Mouse (Mus musculus) kidney, embryonic 14.5 days (tissue): ENCODE measurements around the gene Kcnh7. TPM values are rescaled to one million over a fixed set of nuclear protein-coding genes. Genes with fewer than 3 reads are reported as not detected.
A peak's percentile ranks its signal among the peaks of the same experiment; 100 is the strongest.

Experiments
- ATAC-seq: fragments of 200-750 bp; cut with Nextera tagmentation; 2 replicates; pipeline ENCODE4 v1.8.0; 2017; ENCODE audit warnings: moderate number of reproducible peaks, mild to moderate bottlenecking, moderate TSS enrichment, moderate library complexity; ENCODE audit not compliant: low FRiP score, low TSS enrichment
- H3K27ac ChIP-seq: fragments of 300-500 bp; sonication (generic); 2 replicates; pipeline ENCODE4 v1.5.1; 2014; ENCODE audit warnings: low read depth, mild to moderate bottlenecking, low read length, moderate library complexity, mixed read lengths
- H3K27me3 ChIP-seq: fragments of 300-500 bp; sonication (generic); 2 replicates; pipeline ENCODE4 v1.6.1; 2014; ENCODE audit warnings: mild to moderate bottlenecking, low read length; ENCODE audit not compliant: control insufficient read depth, insufficient read depth
- H3K36me3 ChIP-seq: fragments of 300-500 bp; sonication (generic); 2 replicates; pipeline ENCODE4 v1.6.1; 2014; ENCODE audit warnings: low read length, mixed read lengths; ENCODE audit not compliant: control insufficient read depth, insufficient read depth
- H3K4me1 ChIP-seq: fragments of 300-500 bp; sonication (generic); 2 replicates; pipeline ENCODE4 v1.6.1; 2014; ENCODE audit warnings: low read length, mixed read lengths; ENCODE audit not compliant: control insufficient read depth, insufficient read depth
- H3K4me2 ChIP-seq: fragments of 300-500 bp; sonication (generic); replicated peaks from 2 replicates; pipeline ENCODE4 v1.6.1; 2014; ENCODE audit warnings: low read depth, mild to moderate bottlenecking, low read length
- H3K4me3 ChIP-seq: fragments of 300-500 bp; sonication (generic); 2 replicates; pipeline ENCODE4 v1.5.1; 2014; ENCODE audit warnings: mild to moderate bottlenecking, low read length
- H3K9ac ChIP-seq: fragments of 300-500 bp; sonication (generic); 2 replicates; pipeline ENCODE4 v1.6.1; 2014; ENCODE audit warnings: low read depth, mild to moderate bottlenecking, low read length, moderate library complexity
- H3K9me3 ChIP-seq: fragments of 300-500 bp; sonication (generic); 2 replicates; pipeline ENCODE4 v1.6.1; 2016; ENCODE audit warnings: low read length; ENCODE audit not compliant: control insufficient read depth
- whole genome bisulfite sequencing: fragments of 180-500 bp; shearing (Covaris S2); extraction: QIAGEN DNeasy Blood & Tissue Kit; methylation state at CpG from one replicate; pipeline ENCODE4 v1.1.7; 2014; 5-methylcytosine and 5-hydroxymethylcytosine counted together
- polyA plus RNA-seq: library from polyadenylated mRNA; unstranded; fragments of >200 nt; fragmentation: Nextera tagmentation; extraction: Ambion mirVana; gene quantifications from 2 replicates; pipeline ENCODE4 v1.2.1, GENCODE M21; 2014

Gene Kcnh7
- polyA plus RNA-seq: 2.0 and 4.0 TPM in 2 replicates

GRCm38 (mm10) chr2:63183563-63184545 lies at the start of gene Kcnh7:
Gene Kcnh7, minus strand, starts transcription at chr2:63184287.
- H3K9me3 ChIP-seq: no peaks in the 10 kb centered on the region
- no peaks in the 10 kb centered on the region for H3K4me1 ChIP-seq
- peak within 1 kb of the TSS; percentile 44 for H3K9ac ChIP-seq
- ATAC-seq: peak; percentile 77
- H3K4me2 ChIP-seq: peak within 1 kb of the TSS; percentile 77
- H3K36me3 ChIP-seq: no peaks in the 10 kb centered on the region
- under 1% methylated on average over 44 of the region's 49 CpGs for WGBS
- H3K4me3 ChIP-seq: peak within 1 kb of the TSS; percentile 43
- no peak within 1 kb of the TSS for H3K27ac ChIP-seq
- H3K27me3 ChIP-seq: peaks cover 9% of the 10 kb centered on the region

- no peak for ATAC-seq
- H3K36me3 ChIP-seq: no peaks in the 10 kb centered on the region
- H3K4me2 ChIP-seq: no peak overlapping the region
- H3K27me3 ChIP-seq: no peaks in the 10 kb centered on the region
- no peak overlapping the region for H3K27ac ChIP-seq
- H3K4me3 ChIP-seq: no peak overlapping the region
- WGBS: 67% methylated on average over 3 of the region's 3 CpGs
- no peaks in the 10 kb centered on the region for H3K4me1 ChIP-seq
- H3K9me3 ChIP-seq: no peaks in the 10 kb centered on the region
- no peak overlapping the region for H3K9ac ChIP-seq
Observed at GRCm38 (mm10) chr2:63207435-63207834, 23.3 kb upstream of the Kcnh7 start.

DNA sequence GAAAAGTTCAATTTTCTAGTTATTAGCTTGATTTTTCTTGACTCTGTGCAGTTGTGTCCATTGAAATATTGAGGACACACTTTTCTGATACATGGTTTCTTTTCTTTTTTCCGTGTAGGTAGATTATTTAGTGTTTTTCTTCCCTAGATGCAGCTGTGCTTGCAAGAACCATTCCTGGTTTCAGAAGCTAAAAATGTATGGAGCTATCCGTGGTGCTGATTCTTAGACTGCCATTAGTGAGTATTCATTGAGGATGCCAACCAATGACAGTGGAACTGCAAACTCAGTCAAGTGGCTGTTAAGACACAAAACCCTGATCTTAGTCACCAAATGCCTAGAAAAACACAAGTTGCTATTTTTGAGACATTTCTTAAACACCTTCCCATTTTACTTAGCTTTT lies 1.9 kb upstream of the Kcnh7 start:
- ATAC-seq: no peak
- H3K27ac ChIP-seq: no peak overlapping the region
- no peak overlapping the region for H3K4me2 ChIP-seq
- H3K9me3 ChIP-seq: no peaks in the 10 kb centered on the region
- no peak overlapping the region for H3K9ac ChIP-seq
- no peaks in the 10 kb centered on the region for H3K4me1 ChIP-seq
- H3K36me3 ChIP-seq: no peaks in the 10 kb centered on the region
- peaks cover 9% of the 10 kb centered on the region for H3K27me3 ChIP-seq
- no peak overlapping the region for H3K4me3 ChIP-seq
- 2% methylated on average over 2 of the region's 2 CpGs for WGBS

- ATAC-seq: peak; percentile 73; the same call in 1 of the 2 replicates
Observed at GRCm38 (mm10) chr2:63184551-63185430, 704 bp upstream of the Kcnh7 start.

GRCm38 (mm10) chr2:63153701-63154100 lies 30.4 kb downstream of the Kcnh7 start:
- Histone ChIP-seq H3K9ac (no peak overlapping the region), H3K4me2 (no peak overlapping the region), H3K4me3 (no peak overlapping the region), H3K36me3 (no peaks in the 10 kb centered on the region), H3K4me1 (no peaks in the 10 kb centered on the region), H3K27ac (no peak overlapping the region), H3K9me3 (no peaks in the 10 kb centered on the region), H3K27me3 (no peaks in the 10 kb centered on the region)
- no peak for ATAC-seq

More at GRCm38 (mm10) chr2:63184551-63185430, 704 bp upstream of the Kcnh7 start:
- WGBS: 2% methylated on average over 15 of the region's 15 CpGs
- peak overlapping the region; percentile 44; the same call in 1 of the 2 replicates for H3K9ac ChIP-seq
- H3K4me3 ChIP-seq: peak overlapping the region; percentile 43
- no peak overlapping the region for H3K27ac ChIP-seq
- no peaks in the 10 kb centered on the region for H3K4me1 ChIP-seq
- H3K36me3 ChIP-seq: no peaks in the 10 kb centered on the region
- H3K27me3 ChIP-seq: peaks cover 9% of the 10 kb centered on the region
- no peaks in the 10 kb centered on the region for H3K9me3 ChIP-seq
- H3K4me2 ChIP-seq: peak overlapping the region; percentile 77

DNA sequence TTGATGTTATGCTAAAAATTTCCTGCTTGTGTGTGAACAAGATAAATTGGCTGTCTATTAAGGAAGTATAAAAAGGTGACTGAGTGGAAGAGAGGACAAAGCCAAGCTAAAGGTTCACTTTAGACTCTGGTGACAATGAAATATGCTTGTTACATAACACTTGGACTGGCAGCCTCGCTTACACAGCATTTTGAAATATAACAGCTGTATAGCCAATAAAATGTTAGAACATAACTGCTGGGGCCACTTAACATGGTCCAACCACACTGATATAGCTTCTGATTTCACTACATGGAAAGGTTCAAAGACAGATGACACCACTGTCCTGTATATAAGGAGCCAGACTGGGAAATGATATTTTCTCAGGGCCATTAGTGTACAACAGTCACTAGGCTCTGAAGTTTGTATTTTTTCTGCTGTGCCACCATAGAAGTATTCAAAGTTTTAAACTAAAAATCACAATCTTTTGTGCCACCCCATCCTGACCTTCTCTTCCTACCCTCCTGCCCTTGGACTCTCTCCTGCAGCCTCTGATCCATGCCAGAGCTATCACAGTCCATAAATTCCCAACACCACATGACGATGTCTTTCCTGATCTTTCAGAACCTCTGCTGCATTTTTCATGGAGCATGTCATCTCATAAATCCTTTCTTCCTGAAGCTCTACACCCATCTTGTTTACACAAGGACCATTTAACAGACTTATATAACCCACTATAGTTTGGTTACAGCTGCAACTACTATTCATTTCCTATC lies 56.1 kb downstream of the Kcnh7 start:
- Histone ChIP-seq H3K4me2 (no peak overlapping the region), H3K9ac (no peak overlapping the region), H3K4me3 (no peak overlapping the region), H3K27me3 (no peaks in the 10 kb centered on the region), H3K4me1 (no peaks in the 10 kb centered on the region), H3K36me3 (no peaks in the 10 kb centered on the region), H3K27ac (no peak overlapping the region), H3K9me3 (no peaks in the 10 kb centered on the region)
- WGBS: 15% methylated on average over 2 of the region's 2 CpGs
- peak; percentile 79 for ATAC-seq

GRCm38 (mm10) chr2:63120316-63120715 lies 63.8 kb downstream of the Kcnh7 start:
- no peak overlapping the region for H3K4me3 ChIP-seq
- H3K27me3 ChIP-seq: no peaks in the 10 kb centered on the region
- H3K36me3 ChIP-seq: no peaks in the 10 kb centered on the region
- H3K9me3 ChIP-seq: no peaks in the 10 kb centered on the region
- H3K27ac ChIP-seq: no peak overlapping the region
- H3K4me1 ChIP-seq: no peaks in the 10 kb centered on the region
- no peak for ATAC-seq
- H3K9ac ChIP-seq: no peak overlapping the region
- no peak overlapping the region for H3K4me2 ChIP-seq
- 69% methylated on average over 3 of the region's 3 CpGs for WGBS
